Mouse (Mus musculus) liver, adult 2 months (tissue): ENCODE results near the gene Cd93.

Experiments used
- CTCF ChIP-seq: fragments of 200-500 bp; IDR thresholded peaks from 2 replicates; pipeline ENCODE4 v1.5.1; 2011; ENCODE audit warnings: low read depth, low read length, control low read depth
- POLR2A ChIP-seq: fragments of 200-500 bp; IDR thresholded peaks from 2 replicates; pipeline ENCODE4 v1.6.1; 2011; ENCODE audit warnings: low read length, control low read depth; ENCODE audit not compliant: insufficient read depth; ENCODE audit errors: extremely low read depth

DNA sequence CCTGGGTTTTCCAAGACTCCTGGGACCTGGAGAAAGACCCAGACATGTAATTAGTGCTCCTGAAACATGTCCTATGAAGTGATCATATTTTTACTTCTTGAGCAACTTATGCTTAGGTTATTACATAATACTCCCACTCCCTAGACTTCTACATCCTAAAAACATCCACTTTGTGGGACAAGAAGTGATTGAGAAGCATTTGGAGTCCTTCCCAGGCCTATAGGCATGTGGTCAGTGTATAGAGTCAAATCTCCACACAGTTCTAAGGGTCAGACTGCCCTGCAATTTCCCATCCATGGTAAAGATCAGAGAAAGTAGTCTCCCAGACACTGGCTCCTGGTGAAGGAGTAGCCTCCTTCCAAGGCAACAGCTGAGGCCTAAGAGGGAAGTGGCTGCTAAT lies 12.0 kb upstream of the Cd93 start:
- TF ChIP-seq POLR2A (no peak), CTCF (no peak)
